Mouse (Mus musculus) brain, embryonic 14.5 days (tissue): ENCODE measurements around the gene Epb41. TPM values are rescaled to one million over a fixed set of nuclear protein-coding genes. Genes with fewer than 3 reads are reported as not detected.

Experiments used
- DNase-seq: peaks from one replicate; pipeline ENCODE4 v3.0.0-alpha.2; 2011; ENCODE audit warnings: low read depth
- CTCF ChIP-seq: fragments of 200-500 bp; IDR thresholded peaks from 2 replicates; pipeline ENCODE4 v1.5.1; 2012; ENCODE audit warnings: inconsistent platforms, mild to moderate bottlenecking, moderate library complexity, borderline replicate concordance; ENCODE audit not compliant: insufficient read depth, insufficient read length; ENCODE audit errors: extremely low read depth
- POLR2A ChIP-seq: fragments of 200-500 bp; IDR thresholded peaks from 2 replicates; pipeline ENCODE4 v1.6.1; 2012; ENCODE audit warnings: mild to moderate bottlenecking, inconsistent platforms, borderline replicate concordance; ENCODE audit not compliant: poor library complexity, insufficient read depth, insufficient read length, severe bottlenecking; ENCODE audit errors: extremely low read depth
- polyA plus RNA-seq: library from polyadenylated mRNA; depleted of rRNA; stranded (reverse); fragments of >200 nt; gene quantifications from 2 replicates; pipeline ENCODE4 v1.2.3, GENCODE M21; 2012

Epb41 gene
- polyA plus RNA-seq, 1 experiment, result 111 TPM

- TF ChIP-seq CTCF, result no peak
- no peak for TF ChIP-seq POLR2A
- DNase-seq, result no peak
Observed at GRCm38 (mm10) chr4:132093928-132094327, 18.8 kb upstream of the Epb41 start.

- DNase-seq, result no peak
- no peak for TF ChIP-seq CTCF
Observed at GRCm38 (mm10) chr4:132093136-132093535, 18.0 kb upstream of the Epb41 start.

- DNase-seq, result peak; percentile 88
- TF ChIP-seq POLR2A, result no peak
- peak; percentile 94 for TF ChIP-seq CTCF
Observed at GRCm38 (mm10) chr4:132088921-132089320, 13.8 kb upstream of the Epb41 start.

DNA sequence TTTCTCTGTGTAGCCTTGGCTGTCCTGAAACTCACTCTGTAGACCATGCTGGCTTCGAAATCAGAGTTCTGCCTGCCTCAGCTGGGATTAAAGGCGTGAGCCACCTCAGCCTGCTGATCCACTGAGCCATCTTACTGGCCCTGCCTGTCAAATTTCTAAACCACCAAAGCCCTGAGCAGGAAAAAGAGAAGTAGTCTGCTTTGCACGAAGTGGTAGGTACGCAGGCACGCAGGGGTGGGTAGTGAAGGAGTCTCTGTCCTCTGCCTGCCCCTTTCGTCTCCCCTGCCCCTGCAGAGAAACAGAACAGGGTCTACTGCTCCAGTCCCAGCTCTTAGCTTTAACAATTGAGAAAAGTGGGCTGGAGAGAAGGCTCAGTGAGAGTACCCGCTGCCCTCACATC, 10.0 kb upstream of the Epb41 start:
- DNase-seq, result no peak
- TF ChIP-seq POLR2A (no peak), CTCF (no peak)

GRCm38 (mm10) chr4:132080492-132080983, 5.4 kb upstream of the Epb41 start:
- no peak for TF ChIP-seq CTCF
- no peak for TF ChIP-seq POLR2A
- DNase-seq, result no peak

GRCm38 (mm10) chr4:132079555-132080275, 4.6 kb upstream of the Epb41 start:
- no peak for TF ChIP-seq POLR2A
- peak; percentile 88 for TF ChIP-seq CTCF
- peak; percentile 77 for DNase-seq

- no peak for DNase-seq
- no peak for TF ChIP-seq POLR2A
- no peak for TF ChIP-seq CTCF
Observed at GRCm38 (mm10) chr4:132078296-132078714, 3.2 kb upstream of the Epb41 start.

- no peak for DNase-seq
- TF ChIP-seq POLR2A (no peak), CTCF (no peak)
Observed at GRCm38 (mm10) chr4:132077445-132077844, 2.3 kb upstream of the Epb41 start.

DNA sequence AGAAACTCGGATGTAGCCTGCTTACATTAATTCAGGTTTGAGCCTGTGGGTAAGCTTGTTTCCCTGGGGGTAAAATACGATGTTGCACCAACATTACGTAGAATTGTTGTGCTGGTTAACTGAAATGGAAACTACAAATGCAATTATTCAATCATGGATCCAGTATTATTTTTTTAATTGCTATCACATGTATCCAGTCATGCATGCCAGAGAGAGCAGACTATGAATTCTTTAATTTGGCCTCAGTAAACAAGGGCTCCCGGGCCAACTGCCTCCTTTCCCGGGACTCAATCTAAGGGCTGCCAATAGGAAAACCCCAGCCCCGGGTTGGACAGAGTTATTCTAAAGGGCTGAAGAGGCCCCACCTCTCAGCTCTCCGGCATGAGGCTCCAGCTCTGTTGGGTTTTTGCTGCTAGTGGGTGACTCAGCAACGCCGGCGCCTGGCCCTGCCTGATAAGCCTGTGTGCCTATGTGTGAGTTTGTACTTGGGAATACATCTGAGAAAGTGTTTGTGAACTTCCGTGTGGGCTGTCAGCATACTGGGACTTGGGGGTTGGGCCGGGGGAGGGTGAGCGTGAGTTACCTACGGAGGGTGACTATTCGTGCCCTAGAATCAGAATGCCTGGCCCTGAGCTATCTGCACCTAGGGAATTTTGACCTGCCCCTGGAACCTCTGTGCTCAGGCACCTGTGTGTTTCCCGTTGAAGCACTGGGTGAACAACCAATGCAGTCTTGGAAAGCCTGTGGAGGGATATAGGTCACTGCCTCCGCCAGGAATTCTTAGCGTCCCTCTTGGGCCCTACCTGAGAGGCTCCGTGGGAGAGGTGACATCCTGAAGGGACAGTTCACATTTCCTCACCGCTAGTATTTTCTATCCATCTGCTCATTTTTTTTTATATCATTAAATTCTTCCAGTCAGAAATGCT, 1.6 kb upstream of the Epb41 start:
- TF ChIP-seq POLR2A, result no peak
- peak; percentile 69 for DNase-seq

DNA sequence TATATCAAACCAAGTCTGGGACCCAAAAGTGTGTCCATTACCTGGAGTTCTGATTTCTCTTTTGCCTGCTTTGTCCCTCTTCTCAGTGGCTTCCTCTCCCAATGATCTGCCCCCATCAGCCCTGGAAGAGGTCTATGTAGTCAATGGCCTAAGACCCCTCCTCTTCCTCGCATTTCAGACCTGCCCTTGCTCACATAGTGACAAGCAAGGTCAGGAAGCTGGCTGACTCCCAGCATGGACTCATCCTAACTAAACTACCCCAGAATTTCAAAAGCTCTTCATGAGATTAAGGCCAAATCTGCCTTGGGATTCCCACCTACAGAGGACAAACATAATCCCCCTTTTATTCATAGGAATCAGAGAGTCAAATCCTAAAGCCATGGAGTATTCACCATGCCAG, 675 bp upstream of the Epb41 start:
- TF ChIP-seq POLR2A (no peak), CTCF (no peak)
- no peak for DNase-seq

DNA sequence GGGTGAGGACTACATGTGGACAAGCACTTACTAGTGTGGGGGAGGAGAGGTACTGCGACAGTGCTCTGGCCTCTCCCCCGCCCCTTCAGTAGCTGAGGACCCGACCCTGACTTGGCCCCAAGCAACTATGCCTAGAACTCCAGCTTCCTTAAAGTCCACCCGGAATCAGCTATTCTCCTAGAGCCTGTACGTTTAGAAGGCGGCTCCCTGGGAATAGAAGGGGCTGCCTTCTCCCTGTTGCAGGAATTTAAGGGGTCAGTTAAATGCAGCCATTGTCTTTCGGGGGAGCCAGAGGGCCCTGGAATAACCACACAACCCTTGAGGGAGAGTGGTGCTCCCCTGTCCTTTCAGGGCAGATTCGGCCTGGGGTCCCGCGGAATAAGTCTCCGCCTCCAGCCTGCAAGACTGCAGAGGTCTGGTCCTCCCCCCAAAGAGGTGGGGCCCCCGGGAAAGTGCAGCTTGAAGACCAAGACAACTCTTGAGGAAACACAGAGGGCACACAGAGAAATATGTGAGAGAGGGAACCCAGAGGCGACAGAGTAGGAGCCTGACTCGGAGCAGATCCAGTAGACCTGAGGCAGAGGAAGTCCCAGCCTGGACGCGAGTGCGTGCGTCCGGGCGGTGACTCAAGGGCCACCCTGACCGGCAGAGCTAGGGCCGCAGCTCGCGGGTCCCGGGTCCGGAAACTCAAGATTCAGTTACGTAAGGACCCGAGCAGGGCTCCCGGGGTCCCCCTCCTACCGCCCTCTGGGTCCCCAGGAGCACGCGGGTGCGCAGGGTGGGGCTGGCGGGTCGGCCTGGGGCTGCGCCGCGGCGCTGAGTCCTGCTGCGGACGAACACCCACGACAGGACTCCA, 816 bp downstream of the Epb41 start, which contains the start of gene Gm10300:
TSS of gene Gm10300 (plus strand) at position 621 of the 856 bp plus-strand sequence.
- peak; percentile 11 for DNase-seq
- TF ChIP-seq POLR2A (no peak), CTCF (no peak)

DNA sequence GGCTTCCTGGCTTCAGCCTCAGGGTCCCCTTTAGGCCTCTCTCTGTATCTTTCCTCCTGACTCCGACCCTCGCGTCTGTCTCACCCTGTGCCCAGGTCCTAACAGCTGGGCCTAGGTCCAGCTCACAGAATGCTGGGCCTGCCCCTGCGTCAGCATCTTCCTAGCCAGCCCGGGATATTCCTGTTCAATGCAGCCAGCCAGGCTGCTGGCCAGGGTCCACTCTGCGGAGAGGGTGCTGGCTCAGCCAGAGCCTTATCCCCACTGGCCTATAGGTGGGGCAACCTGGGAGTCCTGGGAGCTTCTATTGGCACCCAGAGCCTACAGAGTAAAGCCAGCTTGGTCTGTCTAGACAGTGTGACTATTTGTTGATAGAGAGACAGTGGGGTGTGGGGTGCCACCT, 2.2 kb downstream of the Epb41 start:
- DNase-seq, result no peak
- TF ChIP-seq CTCF (no peak), POLR2A (no peak)
